Mouse (Mus musculus): ENCODE results near the gene Ehd2. TPM values are rescaled to one million over a fixed set of nuclear protein-coding genes. Genes with fewer than 3 reads are reported as not detected.

The Ehd2 gene
- total and polyA plus RNA-seq, 3 experiments, result 0.15 to 0.38 (median 0.33) TPM

GRCm38 (mm10) chr7:15982729-15983407 is 15.5 kb upstream of the Ehd2 start:
- H3K36me3 ChIP-seq (replicated peaks), result peaks cover 86% of the 10 kb centered on the region

GRCm38 (mm10) chr7:15981538-15981937 is 14.2 kb upstream of the Ehd2 start:
- H3K4me3 ChIP-seq (ENCODE audit: low read depth, low read length), result no peak overlapping the region

More at GRCm38 (mm10) chr7:15982729-15983407, 15.5 kb upstream of the Ehd2 start:
- peak; percentile 57; the same call in 1 of the 2 replicates for ATAC-seq (ENCODE audit: extremely low read depth, insufficient number of reproducible peaks, low FRiP score, poor library complexity, severe bottlenecking)
- Histone ChIP-seq H3K4me3 (ENCODE audit: low read depth, low read length) (no peak overlapping the region), H3K27me3 (ENCODE audit: insufficient read depth, low read length) (no peaks in the 10 kb centered on the region), H3K4me1 (ENCODE audit: insufficient read depth, low read depth, low read length) (peaks cover 6% of the 10 kb centered on the region), H3K9me3 (replicated peaks) (no peaks in the 10 kb centered on the region)
- TF ChIP-seq GATA1 (IDR thresholded peaks at IDR 0.05; ENCODE audit: borderline replicate concordance, low read length), result no peak
- TF ChIP-seq TAL1 (conservative IDR thresholded peaks at IDR 0.05; ENCODE audit: low read depth, low read length), result no peak
- TF ChIP-seq POLR2AphosphoS5 (IDR thresholded peaks at IDR 0.05; ENCODE audit: insufficient replicate concordance, low read depth, low read length), result no peak
- peak; percentile 26; the same call in 1 of the 2 replicates for TF ChIP-seq CTCF (IDR thresholded peaks at IDR 0.05; ENCODE audit: low read depth, low read length)
- TF ChIP-seq GATA2 (IDR thresholded peaks at IDR 0.05; ENCODE audit: borderline replicate concordance, low read depth, low read length), result no peak
- peak; percentile 45 for DNase-seq (ENCODE audit: low spot score)

GRCm38 (mm10) chr7:15980246-15980645 is 12.9 kb upstream of the Ehd2 start:
- no peak for DNase-seq (ENCODE audit: low spot score)
- 0 out of 2 replicates have a peak overlapping the region, but pooled peaks have one; percentile 8 for H3K4me3 ChIP-seq (ENCODE audit: low read depth, low read length)
- peaks cover 89% of the 10 kb centered on the region for H3K36me3 ChIP-seq (replicated peaks)
- peaks cover 16% of the 10 kb centered on the region for H3K4me1 ChIP-seq (ENCODE audit: insufficient read depth, low read depth, low read length)
- TF ChIP-seq CTCF (IDR thresholded peaks at IDR 0.05; ENCODE audit: low read depth, low read length) (no peak), TAL1 (conservative IDR thresholded peaks at IDR 0.05; ENCODE audit: low read depth, low read length) (no peak), GATA1 (IDR thresholded peaks at IDR 0.05; ENCODE audit: borderline replicate concordance, low read length) (no peak), GATA2 (IDR thresholded peaks at IDR 0.05; ENCODE audit: borderline replicate concordance, low read depth, low read length) (no peak), POLR2AphosphoS5 (IDR thresholded peaks at IDR 0.05; ENCODE audit: insufficient replicate concordance, low read depth, low read length) (no peak)
- no peaks in the 10 kb centered on the region for H3K9me3 ChIP-seq (replicated peaks)
- no peaks in the 10 kb centered on the region for H3K27me3 ChIP-seq (ENCODE audit: insufficient read depth, low read length)
- no peak for ATAC-seq (ENCODE audit: extremely low read depth, insufficient number of reproducible peaks, low FRiP score, poor library complexity, severe bottlenecking)

More at GRCm38 (mm10) chr7:15981538-15981937, 14.2 kb upstream of the Ehd2 start:
- DNase-seq (ENCODE audit: low spot score) (no peak), ATAC-seq (ENCODE audit: extremely low read depth, insufficient number of reproducible peaks, low FRiP score, poor library complexity, severe bottlenecking) (no peak)
- Histone ChIP-seq H3K4me1 (ENCODE audit: insufficient read depth, low read depth, low read length) (peaks cover 10% of the 10 kb centered on the region), H3K36me3 (replicated peaks) (peaks cover 86% of the 10 kb centered on the region), H3K9me3 (replicated peaks) (no peaks in the 10 kb centered on the region), H3K27me3 (ENCODE audit: insufficient read depth, low read length) (no peaks in the 10 kb centered on the region)
- TF ChIP-seq GATA1 (IDR thresholded peaks at IDR 0.05; ENCODE audit: borderline replicate concordance, low read length), result no peak
- TF ChIP-seq TAL1 (conservative IDR thresholded peaks at IDR 0.05; ENCODE audit: low read depth, low read length), result no peak
- no peak for TF ChIP-seq POLR2AphosphoS5 (IDR thresholded peaks at IDR 0.05; ENCODE audit: insufficient replicate concordance, low read depth, low read length)
- no peak for TF ChIP-seq CTCF (IDR thresholded peaks at IDR 0.05; ENCODE audit: low read depth, low read length)
- TF ChIP-seq GATA2 (IDR thresholded peaks at IDR 0.05; ENCODE audit: borderline replicate concordance, low read depth, low read length), result no peak

GRCm38 (mm10) chr7:15975904-15976303 is 8.5 kb upstream of the Ehd2 start:
- DNase-seq (ENCODE audit: low spot score) (peak; percentile 72), ATAC-seq (ENCODE audit: extremely low read depth, insufficient number of reproducible peaks, low FRiP score, poor library complexity, severe bottlenecking) (peak; percentile 40; the same call in 1 of the 2 replicates)
- H3K4me3 ChIP-seq (ENCODE audit: low read depth, low read length), result no peak overlapping the region
- TF ChIP-seq CTCF (IDR thresholded peaks at IDR 0.05; ENCODE audit: low read depth, low read length), result peak; percentile 89
- TF ChIP-seq TAL1 (conservative IDR thresholded peaks at IDR 0.05; ENCODE audit: low read depth, low read length), result no peak
- H3K9me3 ChIP-seq (replicated peaks), result no peaks in the 10 kb centered on the region
- H3K4me1 ChIP-seq (ENCODE audit: insufficient read depth, low read depth, low read length), result peaks cover 19% of the 10 kb centered on the region
- no peaks in the 10 kb centered on the region for H3K27me3 ChIP-seq (ENCODE audit: insufficient read depth, low read length)
- H3K36me3 ChIP-seq (replicated peaks), result peaks cover 95% of the 10 kb centered on the region

GRCm38 (mm10) chr7:15975451-15975850 is 8.1 kb upstream of the Ehd2 start:
- no peak for ATAC-seq (ENCODE audit: extremely low read depth, insufficient number of reproducible peaks, low FRiP score, poor library complexity, severe bottlenecking)
- DNase-seq (ENCODE audit: low spot score), result no peak
- Histone ChIP-seq H3K36me3 (replicated peaks) (peaks cover 93% of the 10 kb centered on the region), H3K27me3 (ENCODE audit: insufficient read depth, low read length) (no peaks in the 10 kb centered on the region), H3K4me3 (ENCODE audit: low read depth, low read length) (no peak overlapping the region), H3K9me3 (replicated peaks) (no peaks in the 10 kb centered on the region), H3K4me1 (ENCODE audit: insufficient read depth, low read depth, low read length) (peaks cover 19% of the 10 kb centered on the region)
- no peak for TF ChIP-seq GATA2 (IDR thresholded peaks at IDR 0.05; ENCODE audit: borderline replicate concordance, low read depth, low read length)
- no peak for TF ChIP-seq TAL1 (conservative IDR thresholded peaks at IDR 0.05; ENCODE audit: low read depth, low read length)
- no peak for TF ChIP-seq CTCF (IDR thresholded peaks at IDR 0.05; ENCODE audit: low read depth, low read length)
- no peak for TF ChIP-seq GATA1 (IDR thresholded peaks at IDR 0.05; ENCODE audit: borderline replicate concordance, low read length)
- no peak for TF ChIP-seq POLR2AphosphoS5 (IDR thresholded peaks at IDR 0.05; ENCODE audit: insufficient replicate concordance, low read depth, low read length)

GRCm38 (mm10) chr7:15974712-15975111 is 7.3 kb upstream of the Ehd2 start:
- H3K4me1 ChIP-seq (ENCODE audit: insufficient read depth, low read depth, low read length), result peaks cover 13% of the 10 kb centered on the region
- no peak for ATAC-seq (ENCODE audit: extremely low read depth, insufficient number of reproducible peaks, low FRiP score, poor library complexity, severe bottlenecking)
- H3K4me3 ChIP-seq (ENCODE audit: low read depth, low read length), result no peak overlapping the region
- H3K9me3 ChIP-seq (replicated peaks), result no peaks in the 10 kb centered on the region
- H3K27me3 ChIP-seq (ENCODE audit: insufficient read depth, low read length), result no peaks in the 10 kb centered on the region
- TF ChIP-seq CTCF (IDR thresholded peaks at IDR 0.05; ENCODE audit: low read depth, low read length), result peak; percentile 65; the same call in 1 of the 2 replicates
- TF ChIP-seq GATA1 (IDR thresholded peaks at IDR 0.05; ENCODE audit: borderline replicate concordance, low read length), result no peak
- no peak for TF ChIP-seq POLR2AphosphoS5 (IDR thresholded peaks at IDR 0.05; ENCODE audit: insufficient replicate concordance, low read depth, low read length)
- peaks cover 85% of the 10 kb centered on the region for H3K36me3 ChIP-seq (replicated peaks)
- peak; percentile 61 for DNase-seq (ENCODE audit: low spot score)
